Mouse (Mus musculus) left cerebral cortex, adult 11 months (tissue): ENCODE measurements around the gene Gm49394.

Experiments
- DNase-seq: peaks from one replicate; pipeline ENCODE4 v3.0.0; 2022; ENCODE audit warnings: low spot score

Gene Gm49394

DNA sequence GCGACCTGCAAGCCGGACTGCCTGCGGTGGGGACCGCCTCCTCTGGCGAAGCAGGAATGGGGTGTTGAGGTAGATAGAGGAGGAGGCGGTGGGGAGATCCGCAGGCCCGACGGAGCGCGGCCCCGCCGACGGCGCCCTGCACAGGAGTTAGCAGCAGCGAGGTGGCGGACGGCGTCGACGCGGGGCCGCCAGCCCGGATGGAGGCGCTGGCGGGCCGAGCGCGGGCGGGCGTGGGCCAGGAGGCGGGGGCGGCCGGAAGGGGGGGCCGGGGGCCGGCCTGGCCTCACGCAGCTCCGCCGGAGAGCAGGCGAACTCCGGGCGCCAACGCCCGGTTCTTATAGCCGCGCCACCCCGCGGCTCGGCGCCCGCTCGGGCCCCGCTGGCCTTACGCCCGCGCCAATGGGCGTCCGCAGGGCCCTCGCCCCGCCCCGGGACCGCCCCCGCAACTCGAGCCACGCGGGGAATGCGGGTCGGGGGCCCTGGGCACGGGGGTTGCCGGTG lies 10.5 kb downstream of the Gm49394 start:
- DNase-seq, result no peak

DNA sequence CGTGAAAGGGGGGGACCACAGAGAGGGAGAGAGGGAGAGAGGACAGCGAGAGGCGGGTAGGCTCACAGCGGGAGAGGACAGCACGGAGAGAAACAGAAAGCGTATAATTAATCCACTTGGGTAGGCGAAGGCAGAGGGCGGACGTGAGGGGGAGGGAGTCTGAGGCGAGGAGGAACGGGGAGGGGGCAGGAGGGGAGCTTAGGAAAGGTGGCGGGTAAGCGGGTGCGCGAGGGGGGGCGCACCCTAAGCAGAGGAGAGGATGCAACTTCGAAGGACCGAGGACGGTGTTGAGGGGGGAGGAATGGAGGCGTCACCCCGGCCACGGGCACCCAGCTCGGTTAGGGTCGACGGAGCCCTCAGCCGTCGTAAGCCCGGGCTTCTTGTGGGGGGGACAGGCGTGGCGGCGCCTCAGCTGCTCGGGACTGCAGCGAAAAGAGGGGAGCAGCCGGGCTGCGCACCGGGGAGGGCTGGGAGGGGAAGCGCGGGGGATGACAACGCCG lies 11.0 kb downstream of the Gm49394 start:
- no peak for DNase-seq

DNA sequence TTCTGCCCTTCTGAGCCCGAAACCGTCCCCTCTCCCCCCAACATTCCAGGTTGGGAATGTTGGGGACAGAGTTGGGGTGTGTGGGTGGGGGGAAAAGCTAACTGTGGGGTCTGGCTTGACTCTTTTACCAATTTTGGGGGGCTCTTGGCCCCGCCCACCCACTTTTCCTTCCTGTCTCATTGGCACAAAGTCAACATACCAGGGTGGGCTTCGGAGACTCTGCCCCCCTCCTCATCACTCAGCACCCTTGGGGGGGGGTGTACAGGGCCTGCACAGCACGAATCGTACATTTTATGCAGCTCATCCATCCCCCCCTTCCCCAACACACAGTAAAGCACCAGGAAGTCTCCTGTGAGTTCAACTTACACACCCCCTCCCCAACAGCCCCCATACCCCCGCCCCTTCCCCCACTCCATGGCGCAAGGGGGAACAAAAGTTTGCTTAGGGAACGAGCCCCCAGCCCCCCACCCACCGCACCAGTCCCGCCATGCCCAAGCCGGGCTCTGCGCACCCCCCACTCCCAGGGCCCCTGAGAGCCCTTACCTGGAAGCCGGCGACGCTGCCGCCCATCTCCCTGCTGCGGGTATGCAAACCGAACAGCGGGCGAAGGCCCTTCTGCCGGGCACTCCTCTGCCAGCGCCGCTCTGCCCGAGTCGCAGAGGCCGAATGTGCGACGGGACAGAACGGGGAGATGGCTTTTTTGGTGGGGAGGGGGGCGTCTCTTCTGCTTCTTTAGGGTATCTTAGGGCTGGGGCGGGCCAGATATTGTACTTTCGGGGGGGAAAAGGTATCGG lies 11.7 kb downstream of the Gm49394 start:
- DNase-seq, result no peak

DNA sequence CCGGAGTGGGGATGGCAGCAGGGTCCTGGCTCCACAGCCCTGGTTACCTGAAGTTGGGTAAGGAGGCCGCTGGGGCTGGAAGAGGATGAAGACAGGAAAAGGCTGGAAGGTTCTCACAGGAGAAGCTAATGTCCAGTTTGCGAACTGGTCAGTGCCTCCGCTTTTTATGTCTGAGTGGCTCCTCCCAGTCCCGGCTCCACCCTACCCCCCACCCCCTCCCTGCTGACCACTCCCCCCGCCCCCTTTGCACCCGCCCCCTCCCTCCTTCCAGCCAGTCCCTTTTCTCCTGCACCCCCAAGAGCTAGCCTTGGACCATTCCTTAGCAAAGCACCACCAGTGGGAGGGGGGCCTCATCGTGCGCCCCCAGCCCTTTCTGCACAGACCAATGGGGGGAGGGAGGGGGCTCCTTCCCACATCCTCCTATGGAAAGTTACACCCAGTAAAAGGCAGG lies 12.4 kb downstream of the Gm49394 start:
- no peak for DNase-seq

DNA sequence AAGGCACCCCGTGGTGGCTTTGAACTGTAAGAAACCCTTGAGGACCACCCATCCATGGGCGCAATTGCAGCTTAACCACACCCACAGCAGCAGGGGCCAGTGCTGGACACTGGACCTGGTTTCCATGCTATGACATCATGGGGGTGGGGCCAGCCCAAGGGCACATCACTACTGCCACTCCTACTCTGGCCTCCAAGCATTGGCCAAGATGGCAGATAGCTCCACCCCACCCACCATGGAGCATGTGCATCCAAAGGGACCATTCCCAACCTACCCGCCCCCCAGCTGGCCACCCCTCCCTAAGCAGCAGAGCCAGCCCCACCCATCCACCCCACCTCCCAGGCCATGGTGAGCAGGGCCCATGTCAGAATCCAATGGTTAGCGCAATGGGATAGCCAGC lies 13.7 kb downstream of the Gm49394 start:
- DNase-seq, result no peak

DNA sequence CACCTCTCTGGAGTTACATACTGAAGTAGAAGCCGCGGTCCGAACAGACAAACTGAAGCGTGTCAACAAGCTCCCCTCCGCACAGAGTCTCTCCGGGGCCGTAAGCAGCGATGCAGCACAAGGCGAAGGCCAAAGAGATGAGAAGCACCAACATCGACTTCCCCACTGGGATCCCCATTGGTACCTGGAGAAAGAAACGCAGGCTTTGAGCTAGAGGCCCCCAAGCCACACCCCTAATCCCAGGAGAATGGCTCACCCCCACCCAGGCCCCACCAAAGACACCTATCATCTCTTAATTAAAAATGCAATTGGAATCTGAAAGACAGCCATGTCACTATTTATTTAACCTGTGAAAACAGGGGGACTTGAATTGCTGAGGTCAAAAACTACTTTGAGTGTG lies 14.1 kb downstream of the Gm49394 start:
- DNase-seq, result no peak

DNA sequence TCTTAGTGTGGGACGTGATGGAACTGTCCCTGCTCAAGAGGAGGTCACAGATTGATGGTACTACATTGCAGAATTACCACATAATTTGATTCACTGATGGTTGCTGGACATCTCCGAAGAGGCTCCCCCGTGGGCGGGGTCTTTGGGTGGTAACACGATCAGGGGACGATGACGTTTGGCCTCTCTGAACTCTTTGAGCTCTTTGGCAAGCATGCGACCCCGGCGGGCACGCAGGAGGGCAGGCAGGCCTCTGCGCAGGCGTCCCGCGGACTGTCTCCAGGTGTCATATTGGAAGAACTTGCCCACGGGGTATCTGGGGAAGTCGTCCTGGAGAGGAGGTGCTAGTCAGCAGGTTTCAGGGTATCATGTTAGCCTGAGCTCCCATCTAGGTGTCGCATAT lies 16.0 kb downstream of the Gm49394 start:
- DNase-seq, result no peak

DNA sequence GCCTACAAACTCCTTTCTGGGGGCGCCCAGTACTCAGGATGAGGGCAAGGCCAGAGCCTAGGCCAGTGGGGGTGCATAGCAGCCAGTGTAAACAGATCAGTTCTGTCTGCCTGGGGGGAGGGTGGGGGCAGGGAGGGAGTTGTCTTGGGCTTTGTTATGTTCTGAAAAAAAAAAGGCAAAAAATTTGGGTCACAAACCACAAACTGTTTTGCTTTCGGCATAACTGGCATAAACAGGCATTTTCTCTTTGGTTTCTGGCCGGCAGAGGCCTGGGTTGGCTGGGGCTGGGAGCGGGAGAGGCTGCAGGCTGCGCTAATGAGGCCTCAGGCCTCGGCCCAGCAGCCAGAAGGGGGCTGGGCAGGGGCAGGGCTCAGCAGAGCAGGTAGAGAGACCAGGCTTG lies 23.1 kb downstream of the Gm49394 start:
- no peak for DNase-seq

DNA sequence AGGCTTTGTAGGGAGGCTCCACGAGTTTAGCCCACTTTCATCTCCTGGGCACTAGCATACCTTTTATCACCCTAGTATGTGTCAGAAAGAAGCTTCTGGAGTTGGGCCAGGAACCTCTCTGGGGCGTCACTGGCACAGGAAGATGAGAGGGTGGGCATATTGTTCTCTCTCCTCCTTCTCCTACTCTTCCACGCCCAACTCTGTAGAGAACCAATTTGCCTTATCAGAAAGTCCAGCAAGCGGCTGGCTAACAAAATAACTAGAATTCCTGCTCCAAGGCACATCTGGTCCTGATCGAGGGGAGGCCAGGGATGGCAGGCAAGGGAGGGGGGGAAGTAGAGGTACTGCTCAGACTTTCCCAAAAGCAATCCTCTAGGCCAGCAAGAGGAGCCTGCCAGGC lies 24.7 kb downstream of the Gm49394 start:
- no peak for DNase-seq

DNA sequence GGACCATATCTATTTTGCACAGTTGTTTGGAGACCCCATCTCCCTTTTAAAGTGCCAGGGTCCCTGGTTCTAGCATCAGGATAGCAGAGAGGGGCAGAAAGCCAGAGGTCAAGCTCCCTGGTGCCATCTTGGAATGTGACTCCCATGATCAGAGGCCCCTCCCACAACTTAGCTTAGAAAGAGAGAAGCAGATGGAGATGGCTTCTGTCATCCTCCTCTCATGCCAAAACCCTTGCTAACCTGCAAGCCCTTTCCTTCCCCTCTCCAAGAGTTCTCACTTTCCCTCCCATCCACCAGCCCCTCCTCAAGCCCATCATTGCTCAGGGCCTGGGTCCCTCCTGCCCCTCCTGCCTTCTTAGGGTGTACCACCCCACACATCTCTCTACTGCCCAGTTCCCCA lies 33.6 kb downstream of the Gm49394 start:
- DNase-seq, result no peak

DNA sequence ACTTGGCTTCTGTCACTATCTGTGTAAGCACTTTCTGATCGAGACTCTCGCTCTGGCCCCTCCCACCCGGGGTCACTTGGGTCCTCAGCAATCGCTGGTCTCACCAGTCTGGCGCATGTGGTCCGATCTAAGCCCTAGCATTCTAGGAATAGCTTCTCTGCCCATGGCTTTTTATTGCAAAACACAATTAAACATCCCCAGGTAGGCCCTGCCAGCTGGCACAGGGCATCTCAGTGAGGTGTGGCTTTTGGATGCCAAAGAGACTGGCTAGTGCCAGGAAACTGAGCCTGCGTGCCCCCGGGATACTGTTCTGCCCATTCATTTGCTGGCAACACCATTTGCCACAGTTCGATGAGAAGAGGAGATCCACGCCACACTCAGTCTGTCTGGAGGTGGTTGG lies 39.1 kb downstream of the Gm49394 start:
- no peak for DNase-seq

DNA sequence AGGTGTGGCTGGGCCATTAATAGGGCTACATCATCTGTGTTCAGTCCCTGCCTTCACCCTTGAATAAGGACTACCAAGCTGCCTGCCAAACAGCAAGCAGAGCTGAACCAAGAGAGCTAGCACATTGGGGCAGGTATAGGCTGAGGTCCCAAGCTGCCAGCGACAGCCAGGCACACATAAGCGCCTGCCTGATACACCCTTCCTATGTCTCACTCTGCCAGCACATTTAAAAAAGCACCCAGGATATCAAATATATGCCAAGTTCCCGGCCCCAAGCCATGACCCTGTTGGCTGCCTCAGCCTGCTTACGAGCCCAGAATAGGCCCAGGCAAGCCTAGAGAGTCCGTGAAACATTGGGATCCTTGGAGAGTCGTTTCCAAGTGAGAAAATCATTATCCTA lies 39.9 kb downstream of the Gm49394 start:
- no peak for DNase-seq

DNA sequence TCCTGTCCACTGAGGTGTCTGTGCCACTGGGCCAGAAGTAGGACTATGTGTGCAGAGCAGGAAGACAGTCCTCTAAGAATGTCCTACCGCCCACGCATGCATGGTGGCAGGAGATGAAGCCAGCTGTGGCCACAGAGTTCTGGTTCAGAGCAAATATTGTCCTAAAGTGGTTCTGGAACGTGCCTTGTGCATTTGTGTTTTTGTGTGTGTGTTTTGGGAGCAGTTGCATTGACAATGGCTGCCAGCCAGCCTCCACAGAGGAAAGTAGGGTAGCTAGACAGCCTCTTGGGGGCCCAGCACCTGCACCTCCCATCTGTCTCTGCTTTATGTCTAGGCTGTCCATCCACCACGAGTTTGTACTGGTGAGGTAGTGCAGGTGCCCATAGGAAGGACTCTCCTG lies 47.6 kb downstream of the Gm49394 start:
- no peak for DNase-seq

DNA sequence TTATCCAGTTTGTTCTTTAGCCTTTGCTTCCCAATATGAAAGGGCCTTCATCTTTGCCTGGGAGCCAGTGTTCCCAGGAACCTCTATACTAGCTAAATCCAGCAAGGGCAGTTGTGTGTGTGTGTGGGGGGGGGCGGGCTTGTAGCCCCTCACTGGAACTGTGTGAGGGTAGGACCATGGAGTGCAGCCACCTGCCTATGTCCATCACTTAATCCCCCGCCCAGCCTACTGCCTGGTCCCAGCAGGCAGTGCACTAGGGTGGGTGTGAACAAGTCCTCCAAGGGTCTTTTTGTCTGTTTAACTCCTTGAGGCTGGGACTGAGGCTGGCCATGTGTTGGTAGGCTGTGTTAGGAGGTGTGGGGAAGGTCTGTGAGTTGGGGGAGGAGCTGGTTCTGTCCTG lies 56.7 kb downstream of the Gm49394 start:
- no peak for DNase-seq

DNA sequence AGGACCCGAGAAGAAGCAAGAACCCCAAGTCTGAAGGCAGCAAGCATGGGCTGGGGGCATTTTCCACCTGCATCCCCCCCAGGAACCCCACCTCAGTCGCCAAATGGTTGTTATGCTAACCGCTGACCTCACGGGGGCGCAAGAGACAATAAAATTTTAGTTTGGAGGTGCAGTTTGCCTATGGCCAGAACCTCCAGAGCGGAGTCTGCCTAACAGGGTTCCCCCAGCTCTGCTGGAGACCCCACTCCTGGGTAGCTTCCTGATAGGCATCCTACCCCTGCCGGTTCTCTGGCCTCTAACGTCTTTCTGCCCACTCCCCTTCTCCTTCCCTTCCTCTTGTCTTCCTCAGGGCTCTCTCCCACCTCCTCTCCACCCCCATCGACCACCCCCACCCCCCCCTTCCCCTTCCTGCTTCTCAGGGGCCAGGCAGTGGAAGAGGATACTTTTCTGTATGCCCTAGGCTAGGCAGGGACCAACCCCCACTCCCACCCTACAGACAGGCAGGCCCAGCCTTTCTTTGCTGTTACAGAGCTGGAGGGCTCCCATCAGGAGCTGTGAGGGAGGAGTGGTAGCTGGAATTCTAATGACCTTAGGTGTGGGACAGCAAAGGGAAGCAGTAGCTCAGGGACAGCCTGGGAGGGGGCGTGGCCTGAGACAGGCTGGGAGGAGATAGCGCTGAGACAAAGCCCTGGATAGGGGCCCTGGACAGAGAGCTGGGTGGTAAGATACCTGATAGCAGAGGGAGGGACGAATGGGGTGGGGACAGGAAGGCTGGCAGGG lies 58.9 kb downstream of the Gm49394 start:
- DNase-seq, result no peak

DNA sequence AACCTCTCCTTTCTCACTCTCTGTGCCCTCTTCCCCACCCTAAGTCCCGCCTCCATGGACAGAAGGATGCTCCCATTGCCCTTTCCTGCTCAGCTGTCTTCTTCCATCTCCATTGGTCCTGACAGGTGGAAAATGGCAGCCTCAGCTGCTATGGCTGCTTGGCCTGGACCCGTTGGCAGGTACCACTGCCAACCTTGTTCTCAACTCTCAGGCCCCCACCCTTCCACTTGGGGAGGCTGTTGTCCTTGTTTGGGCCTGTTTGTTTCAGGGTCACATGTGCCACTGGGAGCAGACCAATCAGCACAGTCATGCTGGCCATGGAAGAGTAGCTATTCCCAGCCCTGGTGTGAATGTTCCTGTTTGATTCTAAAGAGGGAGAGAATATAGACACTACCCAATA lies 68.8 kb downstream of the Gm49394 start:
- no peak for DNase-seq
